Mouse (Mus musculus): ENCODE measurements around the gene Zfp981. TPM values are rescaled to one million over a fixed set of nuclear protein-coding genes. Genes with fewer than 3 reads are reported as not detected.
"Not testable (repeated sequence)": the region's sequence is repeated elsewhere in the genome, so short reads cannot be mapped to it uniquely, and the experiment has no call there.

Zfp981 gene
- polyA plus RNA-seq, 1 experiment from 2014 or later, result 0.10 TPM

GRCm38 (mm10) chr4:146491993-146492392, 9.8 kb upstream of the Zfp981 start:
- not testable (repeated sequence) for ATAC-seq

GRCm38 (mm10) chr4:146492439-146492838, 9.4 kb upstream of the Zfp981 start:
- Histone ChIP-seq H3K27ac (no peak overlapping the region), H3K4me2 (no peak overlapping the region), H3K36me3 (ENCODE audit: poor library complexity, severe bottlenecking) (no peaks in the 10 kb centered on the region), H3K27me3 (no peaks in the 10 kb centered on the region), H3K9ac (no peak overlapping the region), H3K4me3 (no peak overlapping the region), H3K9me3 (replicated peaks) (peaks cover 54% of the 10 kb centered on the region), H3K4me1 (no peaks in the 10 kb centered on the region)
- no peak for ATAC-seq

More at GRCm38 (mm10) chr4:146491993-146492392, 9.8 kb upstream of the Zfp981 start:
- H3K27ac ChIP-seq; H3K9ac ChIP-seq; H3K4me2 ChIP-seq; H3K4me1 ChIP-seq; H3K4me3 ChIP-seq; H3K27me3 ChIP-seq; H3K36me3 ChIP-seq (ENCODE audit: poor library complexity, severe bottlenecking): not testable (repeated sequence)
- WGBS, result 80% methylated on average over 1 of the region's 1 CpGs
- peaks cover 51% of the 10 kb centered on the region for H3K9me3 ChIP-seq (replicated peaks)

- Histone ChIP-seq H3K4me3 (no peak overlapping the region), H3K9ac (no peak overlapping the region), H3K27ac (no peak overlapping the region), H3K4me2 (no peak overlapping the region), H3K27me3 (no peaks in the 10 kb centered on the region), H3K4me1 (no peaks in the 10 kb centered on the region), H3K9me3 (replicated peaks) (peaks cover 58% of the 10 kb centered on the region), H3K36me3 (ENCODE audit: poor library complexity, severe bottlenecking) (no peaks in the 10 kb centered on the region)
- 45% methylated on average over 1 of the region's 1 CpGs for WGBS
- ATAC-seq, result no peak
These were observed 9.0 kb upstream of the Zfp981 start for GRCm38 (mm10) chr4:146492851-146493250.

GRCm38 (mm10) chr4:146493319-146493907, 8.4 kb upstream of the Zfp981 start:
- peaks cover 60% of the 10 kb centered on the region for H3K9me3 ChIP-seq (replicated peaks)
- H3K27ac ChIP-seq, result not testable (repeated sequence)

GRCm38 (mm10) chr4:146494980-146495379, 6.8 kb upstream of the Zfp981 start:
- Histone ChIP-seq H3K9ac (no peak overlapping the region), H3K4me2 (no peak overlapping the region), H3K27me3 (no peaks in the 10 kb centered on the region), H3K4me3 (no peak overlapping the region), H3K9me3 (replicated peaks) (peaks cover 59% of the 10 kb centered on the region), H3K27ac (no peak overlapping the region), H3K4me1 (no peaks in the 10 kb centered on the region), H3K36me3 (ENCODE audit: poor library complexity, severe bottlenecking) (no peaks in the 10 kb centered on the region)
- no peak for ATAC-seq
- 67% methylated on average over 4 of the region's 4 CpGs for WGBS

More at GRCm38 (mm10) chr4:146493319-146493907, 8.4 kb upstream of the Zfp981 start:
- not testable (repeated sequence) for H3K4me3 ChIP-seq; H3K4me2 ChIP-seq; H3K27me3 ChIP-seq; H3K9ac ChIP-seq; H3K4me1 ChIP-seq; H3K36me3 ChIP-seq (ENCODE audit: poor library complexity, severe bottlenecking)
- WGBS, result 87% methylated on average over 6 of the region's 6 CpGs
- peak; percentile 61 for ATAC-seq

GRCm38 (mm10) chr4:146497695-146498275, 4.0 kb upstream of the Zfp981 start:
- not testable (repeated sequence) for H3K4me2 ChIP-seq; ATAC-seq; H3K36me3 ChIP-seq (ENCODE audit: poor library complexity, severe bottlenecking); H3K27me3 ChIP-seq; H3K4me1 ChIP-seq; H3K27ac ChIP-seq; H3K4me3 ChIP-seq; H3K9ac ChIP-seq
- H3K9me3 ChIP-seq (replicated peaks), result peaks cover 56% of the 10 kb centered on the region
- 79% methylated on average over 9 of the region's 9 CpGs for WGBS

- not testable (repeated sequence) for H3K9ac ChIP-seq; H3K27ac ChIP-seq; H3K4me3 ChIP-seq; H3K27me3 ChIP-seq; H3K36me3 ChIP-seq (ENCODE audit: poor library complexity, severe bottlenecking); ATAC-seq; H3K4me2 ChIP-seq; H3K4me1 ChIP-seq
- peaks cover 17% of the 10 kb centered on the region for H3K9me3 ChIP-seq (replicated peaks)
- 95% methylated on average over 22 of the region's 24 CpGs for WGBS
These were observed 7.2 kb downstream of the Zfp981 start for GRCm38 (mm10) chr4:146509029-146509428.

GRCm38 (mm10) chr4:146511871-146512270, 10.0 kb downstream of the Zfp981 start:
- not testable (repeated sequence) for H3K27ac ChIP-seq; H3K4me3 ChIP-seq; ATAC-seq; H3K4me1 ChIP-seq; H3K4me2 ChIP-seq; H3K9ac ChIP-seq; H3K36me3 ChIP-seq (ENCODE audit: poor library complexity, severe bottlenecking); H3K27me3 ChIP-seq
- H3K9me3 ChIP-seq (replicated peaks), result peaks cover 41% of the 10 kb centered on the region

- Histone ChIP-seq H3K36me3 (ENCODE audit: poor library complexity, severe bottlenecking) (no peaks in the 10 kb centered on the region), H3K9ac (no peak overlapping the region), H3K4me1 (no peaks in the 10 kb centered on the region), H3K27ac (no peak overlapping the region), H3K4me2 (no peak overlapping the region), H3K27me3 (no peaks in the 10 kb centered on the region), H3K9me3 (replicated peaks) (peaks cover 77% of the 10 kb centered on the region), H3K4me3 (no peak overlapping the region)
- 53% methylated on average over 1 of the region's 1 CpGs for WGBS
- no peak for ATAC-seq
These were observed 14.6 kb downstream of the Zfp981 start for GRCm38 (mm10) chr4:146516474-146516873.

- H3K4me1 ChIP-seq; H3K9ac ChIP-seq; H3K27ac ChIP-seq; ATAC-seq; H3K36me3 ChIP-seq (ENCODE audit: poor library complexity, severe bottlenecking); H3K4me2 ChIP-seq; H3K4me3 ChIP-seq; H3K27me3 ChIP-seq: not testable (repeated sequence)
- 70% methylated on average over 2 of the region's 2 CpGs for WGBS
- H3K9me3 ChIP-seq (replicated peaks), result peaks cover 79% of the 10 kb centered on the region
These were observed 15.3 kb downstream of the Zfp981 start for GRCm38 (mm10) chr4:146517150-146517549.

GRCm38 (mm10) chr4:146520723-146521122, 18.9 kb downstream of the Zfp981 start:
- Histone ChIP-seq H3K27me3 (no peaks in the 10 kb centered on the region), H3K4me1 (no peaks in the 10 kb centered on the region), H3K27ac (no peak overlapping the region), H3K4me3 (no peak overlapping the region), H3K4me2 (no peak overlapping the region), H3K36me3 (ENCODE audit: poor library complexity, severe bottlenecking) (no peaks in the 10 kb centered on the region), H3K9ac (no peak overlapping the region), H3K9me3 (replicated peaks) (peaks cover 82% of the 10 kb centered on the region)
- WGBS, result 89% methylated on average over 2 of the region's 2 CpGs
- ATAC-seq, result no peak

GRCm38 (mm10) chr4:146534574-146534973, 32.7 kb downstream of the Zfp981 start:
- ATAC-seq, result no peak
- 87% methylated on average over 4 of the region's 4 CpGs for WGBS

GRCm38 (mm10) chr4:146535883-146536282, 34.1 kb downstream of the Zfp981 start:
- H3K9ac ChIP-seq, result no peak overlapping the region
- H3K4me3 ChIP-seq, result no peak overlapping the region
- H3K27me3 ChIP-seq, result no peaks in the 10 kb centered on the region
- ATAC-seq, result no peak
- no peaks in the 10 kb centered on the region for H3K4me1 ChIP-seq
- H3K4me2 ChIP-seq, result no peak overlapping the region
- H3K27ac ChIP-seq, result no peak overlapping the region
- peaks cover 50% of the 10 kb centered on the region for H3K9me3 ChIP-seq (replicated peaks)
- H3K36me3 ChIP-seq (ENCODE audit: poor library complexity, severe bottlenecking), result no peaks in the 10 kb centered on the region

More at GRCm38 (mm10) chr4:146534574-146534973, 32.7 kb downstream of the Zfp981 start:
- Histone ChIP-seq H3K27me3 (no peaks in the 10 kb centered on the region), H3K9ac (no peak overlapping the region), H3K36me3 (ENCODE audit: poor library complexity, severe bottlenecking) (no peaks in the 10 kb centered on the region), H3K4me2 (no peak overlapping the region), H3K4me3 (no peak overlapping the region), H3K4me1 (no peaks in the 10 kb centered on the region), H3K9me3 (replicated peaks) (peaks cover 45% of the 10 kb centered on the region), H3K27ac (no peak overlapping the region)
